Mouse (Mus musculus) v-Abl transformed pro-B cells (cell line): ENCODE results near the gene Slirp.

Experiments
- in situ Hi-C, 2 experiments: fragments of 400-800 bp; cut with MboI; formaldehyde crosslinking; loops; one replicate each; pipeline ENCODE4 v1.15.1; 2025; ENCODE audit not compliant: unreplicated experiment in 2 of 2

Gene Slirp

GRCm38 (mm10) chr12:87443700-87444122, at the start of gene Slirp, which contains the start of gene Alkbh1:
TSS of gene Slirp (plus strand) at chr12:87443896.
TSS of gene Alkbh1 (minus strand) at chr12:87444017.
- in situ Hi-C loops, result loop anchor here in 1 of 2 experiments (25.0 kb wide), 1 partner anchor 919 kb away; the partner anchor contains the start of gene Adck1

GRCm38 (mm10) chr12:87394316-87394715, 49.4 kb upstream of the Slirp start:
- in situ Hi-C loops, result no loop called here

GRCm38 (mm10) chr12:87397126-87397525, 46.6 kb upstream of the Slirp start:
- in situ Hi-C loops, result no loop called here

GRCm38 (mm10) chr12:87397811-87398417, 45.8 kb upstream of the Slirp start:
- in situ Hi-C loops, result no loop called here

- in situ Hi-C loops, result no loop called here
These were observed 44.4 kb upstream of the Slirp start for GRCm38 (mm10) chr12:87399119-87399819.

GRCm38 (mm10) chr12:87401883-87402282, 41.8 kb upstream of the Slirp start:
- in situ Hi-C loops, result loop anchor here (25.0 kb wide), 5 partner anchors 660 to 1910 kb away; partner anchors contain the start of genes Adck1 (in 1 of the 2) and Nrxn3 (in 1 of the 2)

- in situ Hi-C loops, result loop anchor here (25.0 kb wide), 5 partner anchors 657 to 1907 kb away; partner anchors contain the start of genes Adck1 (in 1 of the 2) and Nrxn3 (in 1 of the 2)
These were observed 38.5 kb upstream of the Slirp start for GRCm38 (mm10) chr12:87405165-87405564.

GRCm38 (mm10) chr12:87405721-87406120, 38.0 kb upstream of the Slirp start:
- in situ Hi-C loops, result loop anchor here (25.0 kb wide), 5 partner anchors 657 to 1907 kb away; partner anchors contain the start of genes Adck1 (in 1 of the 2) and Nrxn3 (in 1 of the 2)

- in situ Hi-C loops, result loop anchor here (25.0 kb wide), 5 partner anchors 654 to 1904 kb away; partner anchors contain the start of genes Adck1 (in 1 of the 2) and Nrxn3 (in 1 of the 2)
These were observed 35.7 kb upstream of the Slirp start for GRCm38 (mm10) chr12:87407869-87408605.

GRCm38 (mm10) chr12:87409123-87409522, 34.6 kb upstream of the Slirp start:
- in situ Hi-C loops, result loop anchor here (25.0 kb wide), 5 partner anchors 653 to 1903 kb away; partner anchors contain the start of genes Adck1 (in 1 of the 2) and Nrxn3 (in 1 of the 2)

- in situ Hi-C loops, result loop anchor here (10.0 to 25.0 kb wide), 8 partner anchors 651 to 1974 kb away; partner anchors contain the start of genes Adck1 (in 1 of the 2) and Nrxn3 (in 1 of the 2)
These were observed 32.7 kb upstream of the Slirp start for GRCm38 (mm10) chr12:87410999-87411398.

GRCm38 (mm10) chr12:87413179-87413790, 30.4 kb upstream of the Slirp start:
- in situ Hi-C loops, result loop anchor here (10.0 to 25.0 kb wide), 8 partner anchors 649 to 1972 kb away; partner anchors contain the start of genes Adck1 (in 1 of the 2) and Nrxn3 (in 1 of the 2)

- in situ Hi-C loops, result loop anchor here (10.0 to 25.0 kb wide), 8 partner anchors 647 to 1969 kb away; partner anchors contain the start of genes Adck1 (in 1 of the 2) and Nrxn3 (in 1 of the 2)
These were observed 28.3 kb upstream of the Slirp start for GRCm38 (mm10) chr12:87415358-87415757.

GRCm38 (mm10) chr12:87416690-87417089, 27.0 kb upstream of the Slirp start:
- in situ Hi-C loops, result loop anchor here (10.0 to 25.0 kb wide), 8 partner anchors 646 to 1968 kb away; partner anchors contain the start of genes Adck1 (in 1 of the 2) and Nrxn3 (in 1 of the 2)

GRCm38 (mm10) chr12:87418921-87419320, 24.8 kb upstream of the Slirp start:
- in situ Hi-C loops, result loop anchor here (10.0 to 25.0 kb wide), 8 partner anchors 643 to 1966 kb away; partner anchors contain the start of genes Adck1 (in 1 of the 2) and Nrxn3 (in 1 of the 2)

- in situ Hi-C loops, result loop anchor here (10.0 to 25.0 kb wide), 8 partner anchors 642 to 1965 kb away; partner anchors contain the start of genes Adck1 (in 1 of the 2) and Nrxn3 (in 1 of the 2)
These were observed 23.7 kb upstream of the Slirp start for GRCm38 (mm10) chr12:87419974-87420485.

GRCm38 (mm10) chr12:87421708-87422507, 21.8 kb upstream of the Slirp start:
- in situ Hi-C loops, result loop anchor here (25.0 kb wide), 5 partner anchors 640 to 1890 kb away; partner anchors contain the start of genes Adck1 (in 1 of the 2) and Nrxn3 (in 1 of the 2)

GRCm38 (mm10) chr12:87423700-87424099, 20.0 kb upstream of the Slirp start:
- in situ Hi-C loops, result loop anchor here (25.0 kb wide), 5 partner anchors 639 to 1889 kb away; partner anchors contain the start of genes Adck1 (in 1 of the 2) and Nrxn3 (in 1 of the 2)
